Mouse (Mus musculus) cerebellum, adult 2 months (tissue): ENCODE data around the gene 2610301B20Rik. TPM values are rescaled to one million over a fixed set of nuclear protein-coding genes. Genes with fewer than 3 reads are reported as not detected.

ENCODE experiments used
- DNase-seq, 2 experiments: peaks; one replicate each; pipeline ENCODE4 v3.0.0; 2021
- H3K27ac ChIP-seq: fragments of 200-500 bp; 2 replicates; pipeline ENCODE4 v1.5.1; 2012; ENCODE audit warnings: low read length, control low read depth, inconsistent platforms; ENCODE audit not compliant: insufficient read depth
- H3K27me3 ChIP-seq: fragments of 200-500 bp; 2 replicates; pipeline ENCODE4 v1.6.1; 2012; ENCODE audit warnings: inconsistent platforms, mild to moderate bottlenecking, low read length, moderate library complexity; ENCODE audit not compliant: control insufficient read depth, insufficient read depth
- H3K4me1 ChIP-seq: fragments of 200-500 bp; 2 replicates; pipeline ENCODE4 v1.6.1; 2011; ENCODE audit warnings: low read length; ENCODE audit not compliant: control insufficient read depth, insufficient read depth
- H3K4me3 ChIP-seq: fragments of 200-500 bp; replicated peaks from 2 replicates; pipeline ENCODE3; 2011; ENCODE audit warnings: mild to moderate bottlenecking, low read depth, low read length, control low read depth; ENCODE audit not compliant: insufficient read depth
- CTCF ChIP-seq: fragments of 200-500 bp; IDR thresholded peaks from 2 replicates; pipeline ENCODE4 v1.5.1; 2011; ENCODE audit warnings: low read depth, mild to moderate bottlenecking, control low read depth, low read length, moderate library complexity, borderline replicate concordance; ENCODE audit not compliant: insufficient read depth
- POLR2A ChIP-seq: fragments of 200-500 bp; IDR thresholded peaks from 2 replicates; pipeline ENCODE4 v1.6.1; 2011; ENCODE audit warnings: low read length, control low read depth, borderline replicate concordance; ENCODE audit not compliant: insufficient read depth
- WGBS: fragments of 180-500 bp; shearing (Covaris S2); methylation state at CpG from one replicate; pipeline ENCODE4 v1.1.7; 2018; 5-methylcytosine and 5-hydroxymethylcytosine counted together
- polyA plus RNA-seq: library from polyadenylated mRNA; depleted of rRNA; stranded (reverse); fragments of >200 nt; gene quantifications from 2 replicates; pipeline ENCODE4 v1.2.3, GENCODE M21; 2012; rRNA removed

2610301B20Rik gene
- 32.1 and 33.4 TPM in 2 replicates for polyA plus RNA-seq

- Histone ChIP-seq H3K27ac (peak within 1 kb of the TSS; percentile 96), H3K4me3 (peak within 1 kb of the TSS; percentile 81), H3K4me1 (no peaks in the 10 kb centered on the region), H3K27me3 (no peaks in the 10 kb centered on the region)
- TF ChIP-seq POLR2A (peak; percentile 55), CTCF (no peak)
- peak; percentile 92 to 93 for DNase-seq
- under 1% methylated on average over 68 of the region's 68 CpGs for WGBS
These were observed at the start of gene 2610301B20Rik for GRCm38 (mm10) chr4:10873920-10874665. 2610301B20Rik (plus strand) TSS chr4:10874498.

DNA sequence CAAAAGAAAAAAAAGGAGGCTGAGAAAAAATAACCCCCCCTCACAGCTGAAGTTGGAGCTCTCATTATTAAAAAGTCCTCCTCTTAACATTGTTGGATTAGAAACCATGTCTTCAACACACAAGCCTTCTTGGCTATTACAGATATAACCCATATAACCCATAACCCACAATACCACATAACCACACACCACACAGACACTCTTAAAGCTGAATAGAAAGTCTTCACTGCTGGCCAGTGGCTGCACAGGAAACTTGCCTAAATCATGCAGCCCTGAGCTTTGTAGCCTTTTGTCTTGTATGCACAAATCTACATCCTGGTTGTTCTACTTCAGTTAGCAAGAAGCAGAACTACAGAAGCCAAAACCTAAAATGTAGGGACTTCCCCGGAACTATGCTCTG lies 41.0 kb upstream of the 2610301B20Rik start:
- Histone ChIP-seq H3K4me3 (no peak overlapping the region), H3K27me3 (no peaks in the 10 kb centered on the region), H3K4me1 (no peaks in the 10 kb centered on the region; the same call in 1 of the 2 replicates), H3K27ac (no peak overlapping the region)
- no peak for TF ChIP-seq CTCF
- no peak for TF ChIP-seq POLR2A
- 96% methylated on average over 1 of the region's 1 CpGs for WGBS
- no peak for DNase-seq

GRCm38 (mm10) chr4:10835252-10836051 lies 38.8 kb upstream of the 2610301B20Rik start:
- peak; percentile 36 to 39 for DNase-seq
- Histone ChIP-seq H3K4me1 (no peaks in the 10 kb centered on the region; the same call in 1 of the 2 replicates), H3K27ac (no peak overlapping the region), H3K27me3 (no peaks in the 10 kb centered on the region), H3K4me3 (no peak overlapping the region)
- 45% methylated on average over 6 of the region's 6 CpGs for WGBS
- TF ChIP-seq POLR2A: no peak
- peak; percentile 37; the same call in 1 of the 2 replicates for TF ChIP-seq CTCF

DNA sequence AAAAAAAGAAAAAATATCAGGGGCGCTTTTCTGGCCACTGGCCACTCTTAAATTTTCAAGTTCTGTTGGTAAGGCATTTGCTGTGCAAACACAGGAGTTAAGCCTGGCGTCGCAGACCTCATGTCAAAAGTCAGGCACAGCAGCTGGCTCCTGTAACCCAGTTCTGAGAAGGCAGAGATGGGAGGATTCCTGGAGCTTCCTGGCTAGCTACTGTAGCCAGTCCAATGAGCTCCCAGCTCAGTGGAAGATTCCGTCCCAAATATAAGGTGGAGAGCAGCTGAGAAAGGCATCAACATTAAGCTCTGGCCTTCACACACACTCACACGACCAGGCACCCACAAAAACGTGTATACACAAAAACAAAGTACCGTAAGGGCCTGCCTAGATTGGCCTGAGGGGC lies 28.4 kb upstream of the 2610301B20Rik start:
- H3K4me1 ChIP-seq: no peaks in the 10 kb centered on the region
- 71% methylated on average over 7 of the region's 7 CpGs for WGBS
- no peaks in the 10 kb centered on the region for H3K27me3 ChIP-seq
- TF ChIP-seq POLR2A (no peak), CTCF (no peak)
- H3K4me3 ChIP-seq: no peak overlapping the region
- no peak overlapping the region for H3K27ac ChIP-seq
- no peak for DNase-seq

- Histone ChIP-seq H3K4me1 (no peaks in the 10 kb centered on the region), H3K27ac (no peak overlapping the region), H3K27me3 (no peaks in the 10 kb centered on the region), H3K4me3 (no peak overlapping the region)
- no peak for TF ChIP-seq CTCF
- DNase-seq: no peak
- 85% methylated on average over 7 of the region's 7 CpGs for WGBS
These were observed 24.5 kb upstream of the 2610301B20Rik start for GRCm38 (mm10) chr4:10849812-10850211.

- WGBS: 88% methylated on average over 5 of the region's 5 CpGs
- Histone ChIP-seq H3K27me3 (no peaks in the 10 kb centered on the region), H3K4me1 (no peaks in the 10 kb centered on the region), H3K4me3 (no peak overlapping the region), H3K27ac (no peak overlapping the region)
- TF ChIP-seq POLR2A: no peak
- TF ChIP-seq CTCF: no peak
- no peak for DNase-seq
These were observed 23.3 kb upstream of the 2610301B20Rik start for GRCm38 (mm10) chr4:10851013-10851412.

GRCm38 (mm10) chr4:10859174-10859573 lies 15.1 kb upstream of the 2610301B20Rik start:
- DNase-seq: no peak
- H3K27ac ChIP-seq: no peak overlapping the region
- H3K4me1 ChIP-seq: no peaks in the 10 kb centered on the region
- no peak overlapping the region for H3K4me3 ChIP-seq
- no peaks in the 10 kb centered on the region for H3K27me3 ChIP-seq
- TF ChIP-seq CTCF (no peak), POLR2A (no peak)
